In genomic region chr14:16572755-16573340, GRCm38 (mm10) we compare ENCODE assay signal across 10 mouse cellular contexts.
DNase-seq lines count a peak whose midpoint lies in the region; ATAC-seq and TF ChIP-seq lines count a peak whose summit lies in the region.
"Had no signal": no experiment of that assay in that cellular context is flagged by ENCODE, and none has a peak within 500 bp of the region (broad histone marks: within the 10 kb centered on the region; RNA-seq: fewer than 3 reads in every experiment).

No protein-coding gene starts in this region.

- H3K9me3 ChIP-seq in embryonic facial prominence, embryonic 10.5 days = no peaks in the 10 kb centered on the region
- H3K9me3 ChIP-seq in hindbrain, embryonic 16.5 days (ENCODE audit: control insufficient read depth, low read length) = no peaks in the 10 kb centered on the region
- H3K9me3 ChIP-seq in midbrain, embryonic 16.5 days (replicated peaks; ENCODE audit: control insufficient read depth, low read length, poor library complexity, severe bottlenecking) = no peaks in the 10 kb centered on the region

- H3K27me3 ChIP-seq in kidney, adult 2 months (replicated peaks; ENCODE audit: control insufficient read depth, insufficient read depth, low read length) = no peaks in the 10 kb centered on the region
- peaks cover 31% of the 10 kb centered on the region for H3K27me3 ChIP-seq in embryonic facial prominence, embryonic 10.5 days (replicated peaks; ENCODE audit: low read depth, poor library complexity, severe bottlenecking)
- H3K27me3 ChIP-seq in hindbrain, embryonic 16.5 days (replicated peaks; ENCODE audit: control insufficient read depth, insufficient read depth, low read length) = peaks cover 3% of the 10 kb centered on the region
- peaks cover 14% of the 10 kb centered on the region for H3K27me3 ChIP-seq in midbrain, embryonic 16.5 days (ENCODE audit: control insufficient read depth, insufficient read depth, low read depth, low read length)

- peaks cover 13% of the 10 kb centered on the region; the same call in 1 of the 2 replicates for H3K4me1 ChIP-seq in kidney, adult 2 months (ENCODE audit: control insufficient read depth, insufficient read depth, low read length)
- peaks cover 67% of the 10 kb centered on the region for H3K4me1 ChIP-seq in embryonic facial prominence, embryonic 10.5 days
- H3K4me1 ChIP-seq in hindbrain, embryonic 16.5 days (ENCODE audit: control insufficient read depth, insufficient read depth, low read depth, low read length) = no peaks in the 10 kb centered on the region; the same call in none of the 2 replicates
- peaks cover 6% of the 10 kb centered on the region; the same call in 1 of the 2 replicates for H3K4me1 ChIP-seq in midbrain, embryonic 16.5 days (ENCODE audit: control insufficient read depth, insufficient read depth, low read length)

- no peak for ATAC-seq in hindbrain, embryonic 16.5 days
- no peak for ATAC-seq in midbrain, embryonic 16.5 days
- ATAC-seq in megakaryocyte-erythroid progenitor cell, adult 5-6 weeks (replicated peaks; ENCODE audit: low FRiP score, low TSS enrichment, poor library complexity, severe bottlenecking) = no peak
- ATAC-seq in activated CD4-positive, CD25-positive, alpha-beta regulatory T cell, adult 4 months = no peak

- H3K36me3 ChIP-seq in kidney, adult 2 months (ENCODE audit: control insufficient read depth, insufficient read depth, low read length) = no peaks in the 10 kb centered on the region
- no peaks in the 10 kb centered on the region for H3K36me3 ChIP-seq in embryonic facial prominence, embryonic 10.5 days (replicated peaks)
- H3K36me3 ChIP-seq in hindbrain, embryonic 16.5 days (ENCODE audit: control insufficient read depth, insufficient read depth, low read length) = no peaks in the 10 kb centered on the region
- H3K36me3 ChIP-seq in midbrain, embryonic 16.5 days (ENCODE audit: control insufficient read depth, insufficient read depth, low read length) = no peaks in the 10 kb centered on the region

- DNase-seq in kidney, adult 2 months = peak; percentile 36
- no peak for DNase-seq in kidney, postnatal 25 days
- DNase-seq in embryonic facial prominence, embryonic 10.5 days (ENCODE audit: low spot score) = peak; percentile 46
- DNase-seq in adrenal gland, postnatal 10 days = no peak
- DNase-seq: gastrocnemius, postnatal 14 days; lung, postnatal 36 days had no signal

- peak overlapping the region; percentile 37 for H3K4me2 ChIP-seq in hindbrain, embryonic 16.5 days (ENCODE audit: low read length)
- H3K4me2 ChIP-seq in midbrain, embryonic 16.5 days (ENCODE audit: low read length) = peak overlapping the region; percentile 10; the same call in 1 of the 2 replicates

- TF ChIP-seq CTCF in kidney, adult 2 months (conservative IDR thresholded peaks at IDR 0.05; ENCODE audit: insufficient read depth, insufficient read length, low read depth, low read length) = no peak

- TF ChIP-seq POLR2A in kidney, adult 2 months (IDR thresholded peaks at IDR 0.05; ENCODE audit: low read depth, low read length) = no peak

- H3K9ac ChIP-seq in hindbrain, embryonic 16.5 days (ENCODE audit: low read depth, low read length) = no peak overlapping the region
- H3K9ac ChIP-seq in midbrain, embryonic 16.5 days (ENCODE audit: low read depth, low read length) = no peak overlapping the region

- WGBS in kidney, adult 2 months = 50% methylated on average over 8 of the region's 8 CpGs
- 4% methylated on average over 8 of the region's 8 CpGs for WGBS in embryonic facial prominence, embryonic 10.5 days
- WGBS in hindbrain, embryonic 16.5 days = 23% methylated on average over 8 of the region's 8 CpGs
- 22% methylated on average over 8 of the region's 8 CpGs for WGBS in midbrain, embryonic 16.5 days

- H3K4me3 ChIP-seq in kidney, adult 2 months (ENCODE audit: insufficient read depth, low read depth, low read length) = peak overlapping the region; percentile 45
- peak overlapping the region; percentile 76 for H3K4me3 ChIP-seq in embryonic facial prominence, embryonic 10.5 days
- H3K4me3 ChIP-seq in hindbrain, embryonic 16.5 days (ENCODE audit: low read length) = peak overlapping the region; percentile 28
- H3K4me3 ChIP-seq in midbrain, embryonic 16.5 days (ENCODE audit: low read depth, low read length) = no peak overlapping the region

- peak overlapping the region; percentile 75 for H3K27ac ChIP-seq in kidney, adult 2 months (ENCODE audit: insufficient read depth, low read depth, low read length)
- H3K27ac ChIP-seq in embryonic facial prominence, embryonic 10.5 days (replicated peaks) = peak overlapping the region; percentile 95
- no peak overlapping the region for H3K27ac ChIP-seq in hindbrain, embryonic 16.5 days (ENCODE audit: low read depth, low read length)
- H3K27ac ChIP-seq in midbrain, embryonic 16.5 days (ENCODE audit: low read length) = no peak overlapping the region

Comparison
In these comparisons a context has a peak if more than half of its experiments do, and no peak if none do; other contexts are left out.
1. DNase-seq: peak in kidney, adult 2 months (single experiment) and embryonic facial prominence, embryonic 10.5 days (single experiment); none in kidney, postnatal 25 days (0 of 2) and adrenal gland, postnatal 10 days (single experiment).
2. H3K27ac ChIP-seq: peak in kidney, adult 2 months (single experiment) and embryonic facial prominence, embryonic 10.5 days (single experiment); none in hindbrain, embryonic 16.5 days (single experiment) and midbrain, embryonic 16.5 days (single experiment).